Mouse (Mus musculus) heart, embryonic 10.5 days (tissue): ENCODE measurements around the gene Kirrel2. TPM values are rescaled to one million over a fixed set of nuclear protein-coding genes. Genes with fewer than 3 reads are reported as not detected.

Experiments used
- DNase-seq: peaks from one replicate; pipeline ENCODE4 v3.0.0-alpha.2; 2017; ENCODE audit warnings: low spot score
- H3K27ac ChIP-seq: fragments of 300-500 bp; sonication (generic); 2 replicates; pipeline ENCODE4 v1.5.1; 2016; ENCODE audit warnings: mild to moderate bottlenecking
- H3K27me3 ChIP-seq: fragments of 300-500 bp; sonication (generic); 2 replicates; pipeline ENCODE4 v1.6.1; 2016; ENCODE audit warnings: mild to moderate bottlenecking; ENCODE audit not compliant: poor library complexity, insufficient read depth, severe bottlenecking
- H3K36me3 ChIP-seq: fragments of 300-500 bp; sonication (generic); 2 replicates; pipeline ENCODE4 v1.6.1; 2016; ENCODE audit warnings: mild to moderate bottlenecking, moderate library complexity
- H3K4me1 ChIP-seq: fragments of 300-500 bp; sonication (generic); 2 replicates; pipeline ENCODE4 v1.6.1; 2016; ENCODE audit warnings: mild to moderate bottlenecking
- H3K4me3 ChIP-seq: fragments of 300-500 bp; sonication (generic); 2 replicates; pipeline ENCODE4 v1.5.1; 2016; ENCODE audit warnings: mild to moderate bottlenecking, moderate library complexity
- H3K9me3 ChIP-seq: fragments of 300-500 bp; sonication (generic); 2 replicates; pipeline ENCODE4 v1.6.1; 2016; ENCODE audit warnings: mild to moderate bottlenecking, moderate library complexity
- WGBS: fragments of 180-500 bp; shearing (Covaris S2); methylation state at CpG from one replicate; pipeline ENCODE4 v1.1.7; 2016; 5-methylcytosine and 5-hydroxymethylcytosine counted together
- polyA plus RNA-seq: library from polyadenylated mRNA; unstranded; fragments of >200 nt; fragmentation: Nextera tagmentation; extraction: Ambion mirVana; gene quantifications from 2 replicates; pipeline ENCODE4 v1.2.1, GENCODE M21; 2016

Kirrel2 gene
- polyA plus RNA-seq, 1 experiment from 2014 or later: 3.3 TPM

DNA sequence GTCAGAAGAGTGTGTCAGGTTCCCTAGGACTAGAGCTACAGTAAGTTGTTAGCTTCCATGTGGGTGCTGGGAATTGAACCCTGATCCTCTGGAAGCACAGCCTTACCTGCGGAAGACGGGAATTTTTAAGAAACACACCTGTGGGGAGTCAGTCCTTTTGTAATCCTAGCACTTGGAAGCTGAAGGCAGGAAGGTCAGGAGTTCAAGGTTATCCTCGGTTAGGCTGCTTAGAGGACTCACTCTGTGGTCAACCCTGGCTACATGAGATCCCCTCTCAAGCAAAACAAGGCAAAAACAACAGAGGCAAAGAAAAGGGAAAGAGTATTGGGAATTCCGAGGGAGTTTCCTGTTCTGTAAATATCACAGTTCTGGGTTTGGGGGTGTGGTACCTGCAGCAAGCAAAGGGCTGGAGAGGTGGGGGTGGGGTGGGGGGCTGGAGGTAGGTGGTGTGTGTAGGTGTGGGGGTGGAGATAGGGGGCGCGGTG is 7.4 kb upstream of the Kirrel2 start:
- no peak for DNase-seq
- Histone ChIP-seq H3K27me3 (peaks cover 90% of the 10 kb centered on the region), H3K27ac (no peak overlapping the region), H3K4me3 (no peak overlapping the region), H3K9me3 (no peaks in the 10 kb centered on the region), H3K4me1 (peaks cover 15% of the 10 kb centered on the region), H3K36me3 (no peaks in the 10 kb centered on the region)
- WGBS: 10% methylated on average over 6 of the region's 6 CpGs

DNA sequence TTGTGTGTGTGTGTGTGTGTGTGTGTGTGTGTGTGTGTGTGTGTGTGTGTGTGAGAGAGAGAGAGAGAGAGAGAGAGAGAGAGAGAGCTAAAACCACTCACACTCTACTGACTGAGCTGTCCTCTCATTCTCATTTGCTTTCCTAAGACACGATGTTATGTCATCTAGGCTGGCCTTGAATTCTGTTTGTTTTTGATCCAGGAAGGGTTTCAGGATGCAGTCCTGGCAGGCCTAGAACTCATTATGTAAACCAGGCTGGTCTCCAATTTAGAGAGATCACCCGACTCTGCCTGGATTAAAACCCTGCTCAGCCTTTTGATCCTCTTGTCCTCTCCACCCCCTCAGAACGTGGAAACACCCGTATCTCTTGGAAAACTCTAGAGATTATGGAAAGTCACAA is 6.5 kb upstream of the Kirrel2 start:
- H3K27ac ChIP-seq: no peak overlapping the region
- H3K9me3 ChIP-seq: no peaks in the 10 kb centered on the region
- DNase-seq: no peak
- peaks cover 15% of the 10 kb centered on the region for H3K4me1 ChIP-seq
- no peaks in the 10 kb centered on the region for H3K36me3 ChIP-seq
- WGBS: 23% methylated on average over 4 of the region's 4 CpGs
- H3K4me3 ChIP-seq: no peak overlapping the region
- peaks cover 97% of the 10 kb centered on the region for H3K27me3 ChIP-seq

DNA sequence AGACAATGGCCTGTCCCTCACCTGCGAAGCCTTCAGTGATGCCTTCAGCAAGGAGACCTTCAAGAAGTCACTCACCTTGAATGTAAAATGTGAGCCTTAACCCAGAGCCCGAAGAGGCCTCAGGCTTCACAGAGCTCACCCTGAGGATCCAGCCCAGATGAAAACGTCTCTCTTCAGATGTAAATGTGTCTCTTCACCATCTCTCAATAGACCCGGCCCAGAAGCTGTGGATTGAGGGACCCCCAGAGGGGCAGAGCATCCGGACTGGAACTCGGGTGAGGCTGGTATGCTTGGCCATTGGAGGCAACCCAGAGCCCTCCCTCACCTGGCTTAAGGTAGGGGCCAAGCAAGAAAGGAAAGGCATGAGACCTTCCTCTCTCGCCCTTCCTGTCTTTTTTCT is 6.1 kb upstream of the Kirrel2 start:
- Histone ChIP-seq H3K27me3 (peaks cover 100% of the 10 kb centered on the region), H3K4me3 (no peak overlapping the region), H3K36me3 (no peaks in the 10 kb centered on the region), H3K27ac (no peak overlapping the region), H3K9me3 (no peaks in the 10 kb centered on the region), H3K4me1 (peaks cover 15% of the 10 kb centered on the region)
- 28% methylated on average over 7 of the region's 7 CpGs for WGBS
- no peak for DNase-seq

DNA sequence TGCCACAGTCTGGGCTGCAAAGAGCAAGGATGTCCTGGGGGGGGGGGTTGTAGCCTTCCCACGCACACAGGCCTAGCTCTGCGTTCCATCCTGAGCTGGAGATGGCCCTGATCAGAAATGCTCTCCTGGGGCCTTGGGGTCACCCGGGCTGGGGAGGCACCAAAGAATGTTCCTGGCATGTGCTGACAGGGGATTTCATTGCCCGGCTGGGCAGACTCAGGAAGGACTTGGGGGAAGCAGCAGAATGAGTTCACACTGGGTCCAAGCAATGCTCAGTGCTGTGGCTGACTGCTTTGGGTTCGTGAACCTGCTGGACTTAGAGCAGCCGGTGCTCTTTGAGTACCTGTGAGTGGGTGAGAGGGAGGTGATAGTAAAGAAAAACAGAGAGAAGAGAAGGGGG is 2.0 kb upstream of the Kirrel2 start:
- Histone ChIP-seq H3K27me3 (peaks cover 100% of the 10 kb centered on the region), H3K4me3 (no peak overlapping the region)
- WGBS: 36% methylated on average over 6 of the region's 6 CpGs

DNA sequence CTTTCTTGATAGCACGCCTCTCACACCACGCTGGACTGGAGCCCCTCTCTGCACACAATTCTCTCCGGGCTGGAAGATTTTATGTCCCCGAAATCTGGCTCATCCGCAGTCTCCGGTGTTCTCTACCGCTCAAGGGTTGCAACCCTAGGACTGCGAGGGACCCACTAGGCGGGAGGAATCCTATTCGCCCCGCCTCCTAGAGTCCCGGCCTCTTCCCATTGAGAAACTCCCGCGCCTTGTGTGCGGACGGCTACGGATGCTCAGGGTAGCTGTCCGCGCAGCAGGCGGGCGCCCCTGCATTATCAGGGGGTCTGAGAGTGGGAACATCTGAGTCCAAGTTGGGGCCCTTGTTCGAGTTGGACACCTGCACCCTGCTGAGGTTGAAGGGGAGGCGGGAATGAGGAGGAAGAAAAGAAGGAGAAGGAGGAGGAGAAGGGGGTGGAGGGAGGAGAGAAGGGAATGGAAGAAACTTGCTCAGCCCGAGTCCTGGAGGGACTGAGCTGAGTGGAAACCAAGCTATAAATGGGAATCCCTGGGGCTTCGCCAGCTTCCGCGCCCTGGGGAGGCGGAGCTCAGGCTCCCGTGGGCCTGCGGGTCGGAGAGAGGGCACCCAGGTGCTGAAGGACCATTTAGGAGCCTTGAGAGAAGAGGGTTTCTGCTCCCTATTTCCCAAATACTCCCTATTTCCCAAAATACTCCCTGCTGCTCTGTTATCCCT is 420 bp downstream of the Kirrel2 start:
- H3K4me3 ChIP-seq: peak overlapping the region; percentile 31
- H3K9me3 ChIP-seq: no peaks in the 10 kb centered on the region
- H3K27me3 ChIP-seq: peaks cover 100% of the 10 kb centered on the region
- under 1% methylated on average over 31 of the region's 31 CpGs for WGBS
- H3K36me3 ChIP-seq: no peaks in the 10 kb centered on the region
- no peak overlapping the region for H3K27ac ChIP-seq
- DNase-seq: no peak
- peaks cover 18% of the 10 kb centered on the region for H3K4me1 ChIP-seq

More for the DNA sequence above, 2.0 kb upstream of the Kirrel2 start:
- H3K36me3 ChIP-seq: no peaks in the 10 kb centered on the region
- H3K4me1 ChIP-seq: peaks cover 14% of the 10 kb centered on the region
- H3K9me3 ChIP-seq: no peaks in the 10 kb centered on the region
- DNase-seq: no peak
- no peak overlapping the region for H3K27ac ChIP-seq

DNA sequence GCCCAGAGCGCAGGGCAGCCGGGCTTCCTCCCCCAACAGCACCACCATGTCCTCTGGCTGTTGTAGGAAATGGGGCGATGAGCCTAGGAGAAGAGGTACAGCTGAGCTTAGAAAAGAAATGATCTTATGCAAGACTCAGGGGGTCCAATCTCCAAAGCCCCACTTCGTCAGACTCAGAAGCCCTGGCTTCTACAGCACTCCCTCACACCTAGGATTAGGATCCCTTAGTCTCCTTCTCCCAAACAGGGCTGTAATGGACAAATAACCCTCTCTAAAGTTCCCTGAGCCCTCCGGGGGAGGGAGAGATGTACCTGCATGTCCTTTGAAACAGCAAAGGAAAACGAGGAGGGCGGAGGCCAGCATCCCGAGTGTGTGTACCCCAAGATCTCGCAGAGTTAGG is 1.0 kb downstream of the Kirrel2 start:
- H3K27ac ChIP-seq: no peak overlapping the region
- H3K4me3 ChIP-seq: peak overlapping the region; percentile 31
- H3K27me3 ChIP-seq: peaks cover 100% of the 10 kb centered on the region
- no peak for DNase-seq
- H3K36me3 ChIP-seq: no peaks in the 10 kb centered on the region
- H3K9me3 ChIP-seq: no peaks in the 10 kb centered on the region
- 2% methylated on average over 9 of the region's 9 CpGs for WGBS
- peaks cover 18% of the 10 kb centered on the region for H3K4me1 ChIP-seq

DNA sequence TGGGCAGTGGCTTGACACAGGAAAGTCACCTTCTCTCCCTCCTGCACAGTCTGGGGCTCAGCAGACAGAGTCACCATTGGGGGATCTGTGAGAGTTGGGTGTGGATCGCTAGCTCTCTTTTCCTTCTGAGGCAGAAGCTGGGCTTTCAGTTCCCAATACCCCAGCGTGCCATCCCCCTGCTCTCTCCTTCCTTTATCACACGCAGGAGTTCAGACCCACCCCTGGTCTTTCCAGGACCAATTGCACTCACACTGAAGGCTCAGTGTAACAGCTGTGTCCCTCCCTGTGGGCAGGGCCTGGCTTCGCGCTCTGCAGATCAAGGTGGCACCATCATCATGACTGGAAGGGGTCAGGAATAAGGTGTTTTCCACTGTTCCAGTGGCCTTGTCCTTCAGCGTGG is 3.2 kb downstream of the Kirrel2 start:
- Histone ChIP-seq H3K9me3 (no peaks in the 10 kb centered on the region), H3K27ac (no peak overlapping the region), H3K36me3 (no peaks in the 10 kb centered on the region), H3K27me3 (peaks cover 98% of the 10 kb centered on the region), H3K4me1 (peaks cover 18% of the 10 kb centered on the region), H3K4me3 (peak overlapping the region; percentile 37; the same call in 1 of the 2 replicates)
- WGBS: 13% methylated on average over 6 of the region's 6 CpGs
- no peak for DNase-seq

DNA sequence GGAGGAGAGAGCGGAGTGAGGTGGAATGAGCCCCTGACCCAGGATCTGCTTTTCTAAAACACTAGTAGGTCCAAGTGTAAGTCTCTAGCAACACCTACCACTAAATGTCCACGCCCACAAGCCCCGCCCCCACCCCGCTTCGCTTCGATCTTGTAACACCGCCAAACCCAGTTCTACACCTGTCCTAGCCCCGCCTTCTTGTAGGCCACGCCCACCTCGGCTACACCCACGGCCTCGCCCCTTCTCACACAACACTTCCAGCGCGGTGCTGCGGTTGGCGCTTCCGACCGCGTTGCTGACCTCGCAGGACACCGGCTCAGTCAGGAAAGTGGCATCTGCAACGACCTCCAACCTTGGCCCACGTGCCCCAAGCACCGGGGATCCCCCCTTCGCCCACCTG is 3.7 kb downstream of the Kirrel2 start:
- H3K9me3 ChIP-seq: no peaks in the 10 kb centered on the region
- H3K27me3 ChIP-seq: peaks cover 93% of the 10 kb centered on the region
- H3K36me3 ChIP-seq: no peaks in the 10 kb centered on the region
- H3K4me1 ChIP-seq: peaks cover 18% of the 10 kb centered on the region
- H3K27ac ChIP-seq: no peak overlapping the region
- 1% methylated on average over 25 of the region's 25 CpGs for WGBS
- peak overlapping the region; percentile 37; the same call in 1 of the 2 replicates for H3K4me3 ChIP-seq
- no peak for DNase-seq

DNA sequence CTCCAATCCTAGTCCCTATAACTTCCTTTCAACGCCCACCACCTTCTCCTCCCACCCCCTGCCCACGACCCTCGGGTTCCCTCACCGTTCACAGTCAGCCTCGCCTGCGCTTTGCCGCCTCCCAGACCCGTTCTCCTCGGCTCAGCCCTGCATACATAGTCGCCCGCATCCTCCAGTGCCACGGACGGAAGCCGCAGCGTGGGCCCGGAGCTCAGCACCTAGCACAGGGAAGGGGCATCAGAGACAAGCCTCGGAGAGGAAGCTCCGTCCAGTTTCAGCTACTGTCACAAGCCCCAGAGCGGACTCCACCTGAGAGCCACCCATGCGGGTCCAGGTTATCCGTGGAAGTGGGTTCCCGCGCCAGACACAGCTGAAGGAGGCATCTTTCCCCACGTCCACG is 4.2 kb downstream of the Kirrel2 start:
- Histone ChIP-seq H3K36me3 (no peaks in the 10 kb centered on the region), H3K27ac (no peak overlapping the region), H3K4me1 (peaks cover 18% of the 10 kb centered on the region), H3K9me3 (no peaks in the 10 kb centered on the region), H3K4me3 (0 out of 2 replicates have a peak overlapping the region, but pooled peaks have one; percentile 37), H3K27me3 (peaks cover 91% of the 10 kb centered on the region)
- no peak for DNase-seq
- 20% methylated on average over 25 of the region's 25 CpGs for WGBS

DNA sequence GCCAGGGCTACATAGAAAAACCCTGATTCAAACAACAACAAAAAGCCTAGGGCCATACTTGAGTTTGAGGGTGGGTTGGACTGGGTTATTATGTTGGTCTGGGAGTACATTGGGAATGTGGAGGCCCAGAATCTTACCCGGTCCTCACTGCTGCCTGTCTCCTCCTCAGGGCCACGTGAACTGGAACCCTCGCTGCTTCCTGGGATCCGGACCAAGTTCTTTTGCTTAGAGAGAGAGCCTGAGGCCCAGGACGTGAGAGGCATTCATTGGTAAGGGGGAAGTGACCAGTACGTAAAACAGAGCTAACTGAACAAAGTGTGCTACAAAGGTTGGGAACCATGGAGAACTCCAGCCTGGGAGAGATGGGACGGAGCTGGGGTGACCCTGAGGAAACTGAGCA is 7.2 kb downstream of the Kirrel2 start:
- Histone ChIP-seq H3K4me3 (no peak overlapping the region), H3K9me3 (peaks cover 3% of the 10 kb centered on the region; the same call in 1 of the 2 replicates), H3K4me1 (peaks cover 10% of the 10 kb centered on the region; the same call in 1 of the 2 replicates), H3K27ac (no peak overlapping the region), H3K27me3 (peaks cover 85% of the 10 kb centered on the region), H3K36me3 (no peaks in the 10 kb centered on the region)
- DNase-seq: no peak
- WGBS: 72% methylated on average over 7 of the region's 7 CpGs

DNA sequence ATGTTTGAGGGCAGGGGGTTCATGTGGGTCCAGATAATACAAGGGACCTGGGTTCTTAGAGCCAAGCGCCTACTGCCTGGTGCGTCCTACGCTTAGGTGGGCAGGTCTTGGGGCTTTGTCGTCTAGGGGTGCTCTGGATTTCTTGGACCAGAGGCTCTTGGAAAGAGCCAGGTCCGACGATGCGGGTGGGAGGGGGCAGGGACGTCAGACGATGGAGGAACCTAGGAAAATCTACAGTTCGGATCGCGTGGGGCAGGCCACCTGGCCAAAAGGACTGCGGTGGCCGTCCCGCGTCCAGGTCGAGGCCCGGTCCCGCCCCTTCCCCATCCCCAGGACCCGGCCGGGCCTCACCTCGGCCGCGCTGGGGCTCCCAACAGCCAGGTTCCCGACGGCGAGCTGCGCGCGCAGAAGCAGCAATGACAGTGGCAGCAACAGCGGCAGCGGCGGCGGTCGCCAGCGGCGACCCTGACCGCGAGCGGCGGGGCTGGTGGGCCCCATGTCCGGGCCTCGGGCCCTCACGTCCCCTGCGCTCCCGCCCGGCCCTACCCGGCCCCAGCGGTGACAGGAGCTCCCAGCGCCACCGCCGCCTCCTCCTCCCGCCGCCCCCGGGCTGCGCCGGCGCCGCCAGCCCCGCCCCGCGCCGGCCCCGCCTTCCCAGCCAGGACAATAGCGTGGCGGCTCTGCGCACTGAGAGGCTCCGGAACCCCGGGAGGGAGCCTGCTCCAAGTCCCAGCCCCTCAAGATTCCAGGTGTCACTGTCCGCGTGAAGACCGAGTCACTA is 12.3 kb downstream of the Kirrel2 start, which contains the start of gene Aplp1:
Gene Aplp1, minus strand, starts transcription at position 565 of the 781 bp plus-strand sequence.
- peak within 1 kb of the TSS; percentile 83 for H3K27ac ChIP-seq
- no peaks in the 10 kb centered on the region for H3K36me3 ChIP-seq
- no peak for DNase-seq
- peak within 1 kb of the TSS; percentile 79 for H3K4me3 ChIP-seq
- H3K9me3 ChIP-seq: peaks cover 3% of the 10 kb centered on the region; the same call in 1 of the 2 replicates
- peaks cover 19% of the 10 kb centered on the region for H3K4me1 ChIP-seq
- H3K27me3 ChIP-seq: peaks cover 80% of the 10 kb centered on the region
- under 1% methylated on average over 61 of the region's 72 CpGs for WGBS

DNA sequence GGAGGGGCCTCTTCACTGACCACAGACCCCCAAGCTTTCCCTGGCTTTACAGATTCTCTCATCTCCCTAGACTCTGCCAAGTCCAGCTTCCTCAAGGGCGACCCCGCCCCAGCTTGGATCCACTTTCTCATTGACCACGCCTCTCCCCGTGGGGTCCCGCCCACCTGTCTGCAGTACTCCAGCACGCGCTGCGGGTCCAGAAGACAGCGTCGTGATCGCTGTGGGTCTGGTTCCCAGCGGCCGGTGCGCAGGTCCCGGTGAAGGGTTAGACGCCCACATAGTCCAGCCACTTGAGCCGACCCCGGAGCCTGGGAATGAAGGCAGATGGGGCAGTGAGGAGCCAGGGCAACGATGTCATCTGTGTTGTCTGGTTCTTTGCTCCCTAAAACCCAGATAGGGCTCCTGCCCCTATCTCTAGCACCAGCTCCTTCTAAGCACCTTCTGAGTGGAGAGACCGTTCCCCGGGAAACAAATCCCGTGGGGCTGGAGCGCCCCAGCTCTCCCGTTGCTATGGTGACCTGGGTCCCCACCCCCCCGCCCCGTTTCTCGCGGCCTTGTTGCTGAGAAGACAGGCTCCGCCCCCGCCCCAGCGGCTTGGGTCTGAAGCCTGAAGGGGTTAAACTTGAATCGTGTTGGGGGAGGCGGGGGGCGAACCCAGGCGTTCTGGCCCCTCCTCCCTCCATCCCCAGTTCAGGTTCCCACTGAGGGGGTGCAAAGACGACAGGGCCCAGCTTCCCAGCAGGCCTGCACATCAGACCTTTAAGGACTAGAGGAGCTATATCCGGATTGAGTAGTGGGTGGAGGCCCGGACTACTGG is 13.1 kb downstream of the Kirrel2 start:
- DNase-seq: no peak
- H3K27ac ChIP-seq: peak overlapping the region; percentile 83; the same call in 1 of the 2 replicates
- H3K4me3 ChIP-seq: peak overlapping the region; percentile 79
- peaks cover 3% of the 10 kb centered on the region; the same call in 1 of the 2 replicates for H3K9me3 ChIP-seq
- no peaks in the 10 kb centered on the region for H3K36me3 ChIP-seq
- 1% methylated on average over 38 of the region's 38 CpGs for WGBS
- peaks cover 19% of the 10 kb centered on the region for H3K4me1 ChIP-seq
- peaks cover 80% of the 10 kb centered on the region for H3K27me3 ChIP-seq
